Mouse (Mus musculus) liver, embryonic 14.5 days (tissue): ENCODE results near the gene Txnrd2.

ENCODE experiments used
- CTCF ChIP-seq: IDR thresholded peaks from 2 replicates; pipeline ENCODE4 v1.5.1; 2016; ENCODE audit warnings: antibody characterized with exemption, low read depth, control low read depth
- EP300 ChIP-seq: IDR thresholded peaks from 2 replicates; pipeline ENCODE4 v1.6.1; 2016; ENCODE audit warnings: antibody characterized with exemption, low read depth

DNA sequence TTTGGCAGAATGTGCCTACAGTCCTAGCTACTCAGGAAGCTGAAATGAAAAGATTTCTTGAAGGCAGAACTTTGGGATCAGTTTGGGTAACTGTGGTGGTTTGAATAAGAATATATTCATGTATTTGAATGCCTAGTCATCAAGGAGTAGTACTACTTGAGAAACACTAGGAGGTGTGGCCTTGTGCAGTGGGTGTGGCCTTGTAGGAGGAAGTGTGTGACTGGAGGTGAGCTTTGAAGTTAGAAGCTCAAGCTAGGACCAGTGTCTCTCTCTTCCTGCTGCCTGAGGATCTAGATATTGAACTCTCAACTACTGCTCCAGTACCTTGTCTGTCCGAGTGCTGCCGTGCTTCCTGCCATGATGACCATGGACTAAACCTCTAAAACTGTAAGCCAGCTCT, 59.9 kb downstream of the Txnrd2 start:
- TF ChIP-seq CTCF (no peak), EP300 (no peak)
